Mouse (Mus musculus) hematopoietic stem cell, adult 5-6 weeks (primary cell): Measurements from ENCODE around the gene Cyp2c23. TPM values are rescaled to one million over a fixed set of nuclear protein-coding genes. Genes with fewer than 3 reads are reported as not detected.

Source experiments
- total RNA-seq: library from RNA; stranded (forward); fragments of 172-1452, 232-1000 nt; gene quantifications from 2 replicates; pipeline ENCODE4 v1.2.3, GENCODE M21; 2017

Gene Cyp2c23
- total RNA-seq, 1 experiment from 2014 or later: not detected

Other genes with a start within 250 kb of the Cyp2c23 start
- 0.88 TPM in 1 of 2 replicates, not detected in the other for gene Abcc2, start 247.0 kb downstream of the Cyp2c23 start, total RNA-seq
- 17.4 and 20.1 TPM in 2 replicates for gene Dnmbp, start 89.0 kb downstream of the Cyp2c23 start, total RNA-seq
- gene Cpn1, start 42.7 kb downstream of the Cyp2c23 start, total RNA-seq: not detected in 2 replicates
- gene Erlin1, start 40.6 kb upstream of the Cyp2c23 start, total RNA-seq: 16.9 and 24.0 TPM in 2 replicates
- gene Chuk, start 78.3 kb upstream of the Cyp2c23 start, total RNA-seq: 58.9 and 63.9 TPM in 2 replicates
- gene Cwf19l1, start 106.7 kb upstream of the Cyp2c23 start, total RNA-seq: 24.7 and 41.4 TPM in 2 replicates
- gene Bloc1s2, start 117.2 kb upstream of the Cyp2c23 start, total RNA-seq: 35.1 and 65.0 TPM in 2 replicates
- not detected in 2 replicates for gene Pkd2l1, start 163.2 kb upstream of the Cyp2c23 start, total RNA-seq
- gene Scd3, start 174.1 kb upstream of the Cyp2c23 start, total RNA-seq: 0.06 and 0.20 TPM in 2 replicates